ENCODE assay signal across 8 mouse cellular contexts in the genomic region with DNA sequence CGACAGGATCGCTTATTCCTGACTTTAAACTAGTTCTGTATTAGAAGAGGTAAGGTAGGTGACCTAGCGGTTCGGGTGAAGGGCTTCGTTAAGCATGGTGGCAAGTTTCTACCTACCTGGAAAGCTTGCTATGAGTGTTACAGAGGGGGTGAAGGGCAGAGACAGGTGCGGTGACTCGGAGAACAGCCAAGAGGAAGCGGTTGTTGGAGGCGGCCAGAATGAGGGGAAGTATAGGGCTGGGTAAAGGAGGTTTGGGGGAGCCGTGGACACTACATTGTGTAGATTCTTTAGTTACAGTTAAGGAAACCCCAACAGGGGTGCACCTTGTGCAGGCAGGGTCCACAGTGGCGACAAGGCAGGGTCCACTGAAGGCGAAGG. TPM values are rescaled to one million over a fixed set of nuclear protein-coding genes. Genes with fewer than 3 reads are reported as not detected.
DNase-seq lines count a peak whose midpoint lies in the region; ATAC-seq lines count a peak whose summit lies in the region.

No protein-coding gene starts in this region.

- H3K4me3 ChIP-seq in heart, embryonic 14.5 days (ENCODE audit: control insufficient read depth in 1 of 2, insufficient read depth in 1 of 2, low read depth in 1 of 2, low read length in 2 of 2) = peak overlapping the region; percentile 59 to 66
- peak overlapping the region; percentile 73 for H3K4me3 ChIP-seq in brown adipose tissue, adult 24 weeks (ENCODE audit: insufficient read depth, low read depth, low read length)
- peak overlapping the region; percentile 62 for H3K4me3 ChIP-seq in hindbrain, embryonic 13.5 days
- peak overlapping the region; percentile 62 for H3K4me3 ChIP-seq in midbrain, embryonic 13.5 days (replicated peaks)

- H3K4me1 ChIP-seq in heart, embryonic 14.5 days (ENCODE audit: control insufficient read depth in 2 of 2, insufficient read depth in 2 of 2, low read length in 2 of 2) = peaks cover 8 to 10% of the 10 kb centered on the region in 2 experiments; a peak in 3 of 4 replicates
- peaks cover 3% of the 10 kb centered on the region for H3K4me1 ChIP-seq in brown adipose tissue, adult 24 weeks (ENCODE audit: control insufficient read depth, insufficient read depth, insufficient read length, low read length)
- H3K4me1 ChIP-seq in hindbrain, embryonic 13.5 days (replicated peaks) = peaks cover 11% of the 10 kb centered on the region
- peaks cover 10% of the 10 kb centered on the region for H3K4me1 ChIP-seq in midbrain, embryonic 13.5 days (replicated peaks)

- H3K4me2 ChIP-seq in heart, embryonic 14.5 days (ENCODE audit: low read length) = peak overlapping the region; percentile 99
- peak overlapping the region; percentile 96 for H3K4me2 ChIP-seq in hindbrain, embryonic 13.5 days
- H3K4me2 ChIP-seq in midbrain, embryonic 13.5 days (replicated peaks) = peak overlapping the region; percentile 92

- no peak for ATAC-seq in heart, embryonic 14.5 days (ENCODE audit: insufficient number of reproducible peaks, insufficient read depth, low FRiP score, low read depth)
- peak; percentile 63 for ATAC-seq in hindbrain, embryonic 13.5 days (ENCODE audit: low FRiP score)
- no peak for ATAC-seq in midbrain, embryonic 13.5 days

- peaks cover 34% of the 10 kb centered on the region for H3K27me3 ChIP-seq in heart, embryonic 14.5 days (ENCODE audit: control insufficient read depth, insufficient read depth, low read length)
- H3K27me3 ChIP-seq in hindbrain, embryonic 13.5 days = peaks cover 41% of the 10 kb centered on the region
- peaks cover 32% of the 10 kb centered on the region for H3K27me3 ChIP-seq in midbrain, embryonic 13.5 days

- WGBS in heart, embryonic 14.5 days = 43% methylated on average over 12 of the region's 12 CpGs
- 41% methylated on average over 12 of the region's 12 CpGs for WGBS in hindbrain, embryonic 13.5 days
- 40% methylated on average over 12 of the region's 12 CpGs for WGBS in midbrain, embryonic 13.5 days

- peak overlapping the region; percentile 71; the same call in 1 of the 2 replicates for H3K9ac ChIP-seq in heart, embryonic 14.5 days (ENCODE audit: low read length)
- H3K9ac ChIP-seq in hindbrain, embryonic 13.5 days = peak overlapping the region; percentile 77
- H3K9ac ChIP-seq in midbrain, embryonic 13.5 days (replicated peaks) = peak overlapping the region; percentile 73

- intact Hi-C loops in heart, postnatal 14 days (cut with DNase I) = no loop called here

- H3K9me3 ChIP-seq in heart, embryonic 14.5 days (ENCODE audit: control insufficient read depth, low read length) = no peaks in the 10 kb centered on the region
- no peaks in the 10 kb centered on the region for H3K9me3 ChIP-seq in hindbrain, embryonic 13.5 days
- no peaks in the 10 kb centered on the region for H3K9me3 ChIP-seq in midbrain, embryonic 13.5 days

- DNase-seq in heart, postnatal 14 days = no peak
- no peak for DNase-seq in urinary bladder, postnatal 4 days (ENCODE audit: low spot score in 2 of 2)
- DNase-seq in frontal cortex, adult 2 months (ENCODE audit: extremely low spot score in 1 of 2, low spot score in 1 of 2) = no peak
- no peak for DNase-seq in thymus, postnatal 10 days (ENCODE audit: low spot score in 2 of 2)

- no peaks in the 10 kb centered on the region for H3K36me3 ChIP-seq in heart, embryonic 14.5 days (ENCODE audit: control insufficient read depth, insufficient read depth, low read length)
- no peaks in the 10 kb centered on the region for H3K36me3 ChIP-seq in hindbrain, embryonic 13.5 days
- H3K36me3 ChIP-seq in midbrain, embryonic 13.5 days = no peaks in the 10 kb centered on the region

- no peak overlapping the region for H3K27ac ChIP-seq in heart, embryonic 14.5 days (replicated peaks in 1 of 2; ENCODE audit: control insufficient read depth in 1 of 2, insufficient read depth in 1 of 2, low read depth in 2 of 2, low read length in 2 of 2)
- H3K27ac ChIP-seq in brown adipose tissue, adult 24 weeks (replicated peaks; ENCODE audit: low read depth, low read length) = no peak overlapping the region
- no peak overlapping the region for H3K27ac ChIP-seq in hindbrain, embryonic 13.5 days
- H3K27ac ChIP-seq in midbrain, embryonic 13.5 days = no peak overlapping the region

RNA-seq across cellular contexts. Expression of a gene that starts 0.5 kb away (rescaled TPM):
- polyA plus RNA-seq in heart, embryonic 14.5 days (2014; fragmentation: Nextera tagmentation; extraction: Ambion mirVana) = 0.34 and 0.77 TPM in 2 replicates
- total RNA-seq in heart, postnatal 14 days (2021) = 1 to 10 TPM; 1.6 to 1.7 TPM
- 0.67 and 1.1 TPM in 2 replicates for polyA plus RNA-seq in brown adipose tissue, adult 24 weeks (2012; ENCODE audit: insufficient read depth, insufficient read length, missing spikeins)
- polyA plus RNA-seq in hindbrain, embryonic 13.5 days (2015; fragmentation: Nextera tagmentation; extraction: Ambion mirVana) = 0.31 and 0.57 TPM in 2 replicates
- polyA plus RNA-seq in midbrain, embryonic 13.5 days (2015; fragmentation: Nextera tagmentation; extraction: Ambion mirVana) = 0.27 and 0.36 TPM in 2 replicates
- polyA plus RNA-seq in frontal cortex, adult 2 months (2012; rRNA removed) = 2.6 TPM in 2 replicates
